Mouse (Mus musculus) cerebellum, adult 9-11 months (tissue): ENCODE results near the gene G3bp2.

Experiments
- DNase-seq: peaks from one replicate; pipeline ENCODE4 v3.0.0; 2022

The G3bp2 gene

GRCm38 (mm10) chr5:92009827-92010226 is 73.7 kb downstream of the G3bp2 start:
- no peak for DNase-seq

DNA sequence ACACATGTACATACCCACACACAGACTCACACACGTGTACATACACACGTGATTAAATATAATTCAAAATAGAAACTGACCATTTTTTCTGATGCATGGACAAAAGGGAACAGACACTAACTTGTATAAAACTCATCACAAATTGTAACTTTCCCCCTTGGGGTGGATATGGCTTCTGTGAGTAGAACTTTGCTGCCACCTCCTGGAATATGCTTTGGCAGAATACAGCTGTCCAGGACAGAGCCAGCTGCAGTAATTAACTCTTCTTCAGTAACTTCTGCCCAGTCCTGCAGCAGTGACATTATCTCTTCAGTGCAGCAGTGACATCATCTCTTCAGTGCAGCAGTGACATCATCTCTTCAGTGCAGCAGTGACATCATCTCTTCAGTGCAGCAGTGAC is 80.5 kb downstream of the G3bp2 start:
- no peak for DNase-seq
